Mouse (Mus musculus) spleen, adult 12 weeks (tissue): ENCODE results near the gene Phactr3.

ENCODE experiments used
- DNase-seq: peaks from one replicate; pipeline ENCODE4 v3.0.0; 2022; ENCODE audit warnings: low spot score

The Phactr3 gene

DNA sequence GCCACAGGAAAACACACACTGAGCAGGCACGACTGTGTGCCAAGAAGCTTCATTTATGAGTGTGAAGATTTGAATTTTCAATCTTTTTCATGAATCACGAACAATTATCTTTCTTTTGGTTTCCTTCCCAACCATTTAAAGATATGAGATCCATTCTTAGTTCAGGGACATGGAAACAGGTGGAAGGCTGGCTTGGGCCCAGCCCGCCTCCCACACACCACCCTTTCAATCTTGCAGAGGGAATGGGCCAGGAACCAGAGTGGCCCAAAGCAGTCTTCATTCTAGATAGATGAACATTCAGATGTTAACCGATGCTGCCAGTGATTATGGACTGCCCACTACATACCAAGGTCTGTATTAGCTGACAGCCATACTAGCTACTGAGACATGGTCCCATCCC is 144.3 kb downstream of the Phactr3 start:
- DNase-seq = no peak

DNA sequence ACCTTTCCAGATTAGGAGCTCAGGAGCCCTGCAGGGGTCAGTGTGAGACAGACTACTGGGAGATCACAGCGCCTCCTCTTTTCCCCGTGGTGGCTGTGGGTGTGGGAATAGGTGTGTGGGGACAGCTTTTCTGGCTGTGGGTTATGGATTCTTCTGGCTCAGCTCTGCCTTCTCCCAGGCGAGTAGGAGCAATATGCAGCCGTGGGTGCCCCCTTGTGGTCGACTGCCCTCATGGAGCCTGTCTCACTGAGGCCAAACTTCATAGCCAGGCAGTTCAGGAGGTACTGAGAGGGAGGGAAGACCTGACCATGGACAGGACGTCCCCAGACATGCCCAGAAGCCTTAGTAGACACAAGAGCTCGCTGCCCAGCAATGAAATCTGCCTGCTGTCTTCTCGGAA is 145.6 kb downstream of the Phactr3 start:
- DNase-seq = no peak

DNA sequence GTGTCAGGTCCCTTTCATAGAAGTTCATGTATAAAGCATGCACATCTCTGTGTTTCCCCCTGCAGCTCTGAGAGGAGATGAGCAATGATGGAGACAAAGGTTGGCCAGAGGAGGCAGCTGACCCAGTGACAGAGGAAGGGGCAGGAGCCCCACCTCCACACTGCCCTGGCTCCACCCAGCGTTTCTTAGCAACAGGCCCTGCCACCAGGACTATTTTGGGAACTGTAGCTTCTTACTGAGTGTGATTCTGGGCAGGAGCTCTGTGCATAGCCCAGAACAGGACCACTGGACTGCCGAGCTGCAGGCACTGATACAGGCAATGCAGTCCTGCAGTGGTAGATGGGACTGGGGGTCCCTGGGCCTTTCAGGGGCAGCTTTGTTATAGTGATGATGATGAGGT is 146.7 kb downstream of the Phactr3 start:
- DNase-seq = no peak

DNA sequence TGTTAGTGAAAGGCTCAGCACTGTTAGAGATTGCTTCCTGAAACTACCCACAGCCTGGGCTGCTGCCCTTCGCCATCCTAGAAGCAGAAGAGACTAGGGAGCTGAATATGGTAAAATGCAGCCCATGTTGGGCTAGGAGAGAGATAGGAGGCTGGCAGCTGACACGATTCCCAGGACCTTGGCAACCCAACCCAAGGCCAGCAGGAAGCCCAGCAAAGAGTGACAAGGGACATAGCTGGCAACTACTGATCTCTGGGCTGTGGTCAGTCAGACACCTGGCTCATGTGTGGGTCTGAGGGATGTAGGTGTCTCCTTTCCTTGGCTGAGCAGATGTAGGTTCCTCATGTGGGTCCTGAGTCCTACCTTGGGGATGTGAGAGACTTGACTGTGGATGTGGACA is 152.0 kb downstream of the Phactr3 start:
- no peak for DNase-seq

DNA sequence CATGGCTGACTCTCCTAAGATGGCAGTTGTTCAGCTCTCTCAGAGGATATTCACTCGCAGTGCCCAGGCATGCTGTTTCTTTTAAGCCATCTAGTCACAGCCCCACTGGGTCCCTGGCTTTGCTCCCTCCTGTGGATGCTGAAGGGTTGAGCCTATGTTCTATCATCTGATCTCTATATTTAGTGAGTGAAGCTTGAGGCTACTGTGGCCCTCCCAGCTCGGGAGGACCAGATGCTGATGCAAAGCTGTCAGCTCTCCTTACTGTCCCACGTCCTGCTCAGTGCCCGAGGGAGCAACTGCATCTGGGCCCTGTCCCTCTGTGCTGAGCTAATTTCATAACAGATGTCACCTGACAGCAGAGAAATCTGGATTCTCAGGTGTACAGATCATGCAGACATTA is 153.6 kb downstream of the Phactr3 start:
- DNase-seq = no peak

DNA sequence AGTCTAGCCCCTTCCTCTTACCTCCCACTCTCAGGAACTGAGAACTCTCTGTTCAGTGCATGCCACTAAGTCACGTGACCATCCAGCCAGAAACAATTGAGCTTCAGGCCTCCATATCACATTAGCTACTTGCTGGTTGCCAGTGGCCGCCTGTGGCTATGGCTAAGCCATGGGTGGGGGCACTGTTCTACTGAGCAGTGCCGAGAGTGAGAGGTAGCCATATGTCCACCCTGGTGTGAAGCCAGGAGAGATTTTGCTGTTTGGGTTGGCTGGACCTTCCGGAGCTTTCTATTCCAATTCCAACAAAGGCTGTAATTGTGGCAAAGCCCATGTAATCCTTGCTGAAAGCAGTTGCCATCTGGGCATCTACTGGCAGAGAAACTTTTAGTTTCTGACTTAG is 155.4 kb downstream of the Phactr3 start:
- no peak for DNase-seq

DNA sequence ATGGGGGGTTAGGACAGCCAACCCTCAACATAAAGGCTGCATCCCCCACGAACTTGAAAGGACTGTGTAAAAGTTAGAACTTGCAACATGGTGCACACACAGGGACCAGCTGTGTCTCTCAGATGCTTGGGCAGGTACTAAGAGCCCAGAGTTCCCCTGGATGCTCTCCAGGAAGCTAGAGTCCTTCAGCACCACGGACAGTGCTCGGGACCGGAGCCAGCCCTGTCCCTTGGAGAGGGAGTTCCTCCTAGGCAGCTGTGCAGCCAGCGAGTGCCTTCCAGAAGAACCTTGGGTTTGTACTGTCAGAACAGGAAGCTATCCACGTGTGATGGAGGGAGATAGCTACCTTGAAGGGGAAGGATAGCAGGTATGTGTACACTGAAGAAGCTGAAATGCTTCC is 158.4 kb downstream of the Phactr3 start:
- DNase-seq = no peak

DNA sequence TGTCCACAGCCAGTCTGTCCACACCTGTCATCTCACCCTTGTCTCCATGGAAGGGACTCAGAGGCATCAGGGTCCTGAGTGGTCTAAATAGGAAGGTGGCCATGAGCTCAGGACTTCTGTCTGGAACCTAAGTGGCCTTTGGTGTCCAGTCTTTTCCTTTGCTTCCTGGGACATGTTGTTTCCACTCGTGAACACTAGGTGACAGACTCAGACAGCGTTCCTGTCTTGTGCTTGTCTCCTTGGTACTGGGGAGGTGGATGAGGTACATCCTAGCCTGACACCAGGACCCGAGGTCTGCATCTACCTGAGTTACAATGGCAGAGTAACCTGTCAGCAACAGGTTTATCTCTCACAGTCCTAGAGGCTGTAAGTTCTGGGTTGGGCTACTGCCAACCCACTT is 162.4 kb downstream of the Phactr3 start:
- DNase-seq = no peak

DNA sequence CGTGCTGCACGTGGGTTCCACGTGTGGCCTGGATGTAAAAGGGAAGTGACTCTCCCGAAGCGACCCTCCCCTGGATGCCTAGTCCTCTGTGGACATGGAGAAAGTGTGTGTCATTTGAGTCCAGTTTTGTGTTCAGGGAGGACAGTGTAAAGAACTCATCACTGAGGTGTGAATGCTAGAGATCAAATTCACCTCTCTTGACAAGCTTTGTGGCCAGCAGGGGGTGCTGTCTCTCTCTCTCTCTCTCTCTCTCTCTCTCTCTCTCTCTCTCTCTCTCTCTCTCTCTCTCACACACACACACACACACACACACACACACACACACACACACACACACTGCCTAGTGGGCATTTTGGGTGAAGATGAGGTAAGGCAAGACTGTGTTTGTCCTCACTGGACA is 168.5 kb downstream of the Phactr3 start:
- no peak for DNase-seq

DNA sequence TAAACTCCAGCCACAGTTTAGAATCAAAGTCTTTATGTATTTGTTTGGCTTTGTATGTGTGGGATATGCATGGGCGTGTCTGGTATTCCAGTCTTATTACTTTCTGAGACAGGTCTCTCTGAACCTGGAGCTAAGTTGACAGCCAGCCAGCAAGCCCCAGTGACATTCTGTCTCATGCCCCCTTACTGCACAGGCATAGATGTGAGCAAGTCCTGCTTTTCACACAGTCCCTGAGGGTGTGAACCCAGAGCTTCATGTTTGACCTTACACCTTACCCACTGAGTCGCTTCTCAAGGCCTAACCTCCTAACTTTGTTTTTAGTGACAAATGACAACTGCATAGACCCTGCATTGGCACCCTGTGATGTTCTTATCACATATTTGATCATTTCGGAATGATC is 169.9 kb downstream of the Phactr3 start:
- no peak for DNase-seq

DNA sequence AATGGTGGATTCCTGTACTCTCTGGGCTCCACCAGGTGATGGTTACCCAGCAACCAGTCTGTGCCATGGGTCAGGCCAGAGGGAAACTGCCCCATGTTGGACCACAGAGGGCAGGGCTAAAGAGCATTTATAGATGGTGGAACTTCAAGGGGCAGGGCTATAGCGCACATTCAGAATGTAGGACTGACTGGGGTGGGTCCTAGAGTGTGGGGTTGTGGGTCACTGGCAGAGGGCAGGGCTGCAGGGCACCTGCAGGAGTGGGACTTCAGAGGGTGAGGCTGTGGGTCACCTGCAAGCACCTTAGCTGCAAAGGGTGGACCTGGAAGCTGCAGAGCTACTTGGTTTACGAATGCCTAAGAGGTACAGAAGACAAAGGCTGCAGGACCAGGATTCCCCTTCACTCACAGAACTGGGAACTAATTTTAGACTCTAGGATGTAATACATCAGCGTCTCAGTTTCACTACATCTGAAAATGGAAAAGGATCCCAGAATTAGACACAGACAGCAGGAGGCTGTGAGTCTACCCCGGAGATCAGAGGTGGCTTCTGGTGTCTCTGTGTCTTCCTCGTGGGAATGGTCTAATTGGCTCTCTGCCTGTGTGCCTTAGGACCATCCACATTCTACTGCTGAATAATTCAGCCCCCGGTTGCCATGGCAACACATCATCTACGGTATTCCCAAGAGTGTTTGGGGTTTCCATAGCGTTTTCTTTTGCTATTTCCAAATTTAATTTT is 184.8 kb downstream of the Phactr3 start:
- DNase-seq = no peak

DNA sequence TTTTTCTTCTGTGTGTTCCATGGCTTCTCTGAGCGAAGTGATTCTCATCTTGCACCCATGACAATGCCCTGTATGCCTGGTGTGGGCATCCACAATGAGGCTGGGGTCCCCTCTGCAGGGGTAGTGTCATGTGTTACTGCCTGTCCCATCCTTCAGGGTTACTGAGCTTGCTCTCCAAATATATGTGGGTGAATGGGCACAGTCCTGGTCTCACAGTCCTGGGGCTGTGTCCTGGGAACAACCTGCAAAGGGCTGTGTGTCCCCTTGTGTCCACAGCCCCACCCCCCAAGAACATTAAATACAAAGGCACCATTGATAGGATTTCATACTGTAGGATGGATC is 185.4 kb downstream of the Phactr3 start:
- DNase-seq = no peak

DNA sequence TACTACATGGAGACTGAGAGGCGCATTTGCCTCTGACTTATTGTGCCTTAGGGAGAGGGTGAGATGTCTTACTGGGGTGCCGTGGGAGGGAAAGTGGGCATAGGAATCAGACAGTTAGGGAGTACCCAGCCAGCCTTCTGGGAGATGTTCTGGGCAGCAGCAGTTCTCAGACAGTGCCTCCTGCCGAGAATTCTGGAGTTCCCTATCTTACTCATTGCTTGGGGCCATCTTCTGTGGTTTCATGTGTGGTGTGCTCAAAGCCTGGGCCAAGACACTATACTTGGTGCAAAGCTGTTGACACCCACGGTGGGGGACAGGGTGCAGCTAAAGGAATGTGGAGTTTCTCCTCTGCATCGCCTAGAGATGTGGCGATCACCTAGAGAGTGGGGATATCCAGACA is 185.9 kb downstream of the Phactr3 start:
- DNase-seq = no peak

DNA sequence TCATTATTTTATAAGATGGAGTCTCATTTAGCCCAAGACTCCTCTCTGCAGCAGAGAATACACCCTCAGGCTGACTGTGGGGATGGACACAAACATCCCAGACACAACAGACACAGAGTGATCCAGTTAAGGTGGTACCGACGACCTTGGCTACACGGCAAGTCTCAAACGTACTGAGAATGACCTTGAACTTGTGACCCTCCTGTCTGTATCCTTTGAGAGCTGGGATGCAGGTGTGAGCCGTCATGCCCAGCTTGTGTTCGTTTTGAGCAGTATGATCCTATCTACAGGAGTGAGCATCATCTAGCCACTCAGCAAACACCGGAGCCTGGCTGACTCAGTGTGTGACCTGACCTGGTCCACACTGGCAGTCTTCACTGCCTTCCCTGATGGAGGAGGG is 194.8 kb downstream of the Phactr3 start:
- DNase-seq = no peak

DNA sequence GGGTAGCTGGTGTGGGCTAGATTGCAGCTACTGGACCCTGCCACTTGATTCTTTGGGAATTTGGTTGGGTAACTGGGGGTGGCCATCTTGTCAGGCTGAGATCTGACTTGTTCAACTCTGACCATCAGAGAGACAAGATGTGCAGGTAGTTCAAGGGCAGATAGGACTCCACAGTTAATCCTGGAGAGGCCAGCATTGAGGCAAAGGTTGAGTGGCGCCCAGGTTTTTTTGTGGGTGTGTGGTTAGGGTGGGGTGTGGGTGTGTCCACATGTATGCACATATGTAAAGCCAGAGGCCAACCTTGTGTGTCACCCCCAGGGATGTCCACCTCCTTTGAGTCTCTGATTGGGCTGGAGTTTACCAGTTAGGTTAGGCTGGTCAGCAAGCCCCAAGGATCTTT is 197.5 kb downstream of the Phactr3 start:
- DNase-seq = no peak

DNA sequence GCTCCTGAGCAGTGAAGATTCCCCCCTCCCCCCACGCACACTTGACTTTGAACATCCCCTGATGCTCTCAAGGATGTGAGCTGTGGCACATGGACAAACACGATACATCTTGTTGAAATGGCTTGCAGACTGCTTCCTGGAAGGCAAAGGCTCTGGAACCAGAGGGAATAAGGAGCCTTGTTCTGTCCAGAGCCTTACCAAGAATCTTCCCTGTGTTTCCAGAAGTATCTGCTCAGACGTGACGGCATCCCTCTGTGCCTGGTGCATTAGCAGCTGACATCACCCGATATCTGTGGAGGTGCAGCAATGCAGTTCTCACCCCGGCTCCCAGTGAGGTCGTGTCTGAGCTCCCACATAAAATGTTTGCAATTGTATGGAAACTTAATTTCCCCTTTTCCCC is 201.0 kb downstream of the Phactr3 start:
- no peak for DNase-seq

DNA sequence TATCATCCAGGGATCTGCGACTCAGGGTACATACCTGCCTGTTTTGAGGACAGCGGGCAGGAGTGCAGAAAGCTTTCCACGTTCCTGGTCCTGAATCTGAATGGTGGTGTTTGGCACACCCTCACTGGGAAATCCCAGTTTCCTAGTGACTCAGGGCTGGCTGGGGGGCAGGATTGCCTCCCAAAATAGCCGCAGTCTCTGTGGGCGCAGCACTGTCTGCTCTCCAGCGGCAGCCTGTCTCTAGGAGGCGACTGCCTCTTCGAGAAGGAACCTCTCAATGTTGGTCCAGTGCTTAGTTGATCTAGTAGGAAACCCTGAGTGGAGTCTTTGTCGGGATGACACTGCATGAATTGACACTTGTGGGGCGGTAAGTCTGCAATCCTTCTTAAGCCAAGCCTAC is 202.5 kb downstream of the Phactr3 start:
- no peak for DNase-seq

DNA sequence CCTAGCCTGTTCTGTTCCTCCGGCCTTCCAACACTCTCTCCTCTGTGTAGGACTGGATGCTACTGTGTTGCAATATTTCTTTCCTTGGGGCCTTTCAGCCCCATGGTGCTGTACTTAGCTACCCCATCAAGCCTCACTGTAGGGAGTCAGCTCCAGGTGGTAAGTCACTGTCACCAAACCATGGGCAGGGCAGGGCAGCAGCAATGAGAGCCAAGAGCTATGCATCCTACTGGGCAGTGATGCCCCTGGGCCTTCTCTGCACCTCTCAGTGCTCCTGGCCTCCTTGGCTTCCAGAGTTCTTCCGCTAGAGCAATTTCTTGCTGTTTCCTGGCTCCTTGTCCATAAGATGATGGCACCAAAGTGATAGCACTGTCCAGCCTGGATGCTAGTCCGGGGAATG is 205.6 kb downstream of the Phactr3 start:
- no peak for DNase-seq

DNA sequence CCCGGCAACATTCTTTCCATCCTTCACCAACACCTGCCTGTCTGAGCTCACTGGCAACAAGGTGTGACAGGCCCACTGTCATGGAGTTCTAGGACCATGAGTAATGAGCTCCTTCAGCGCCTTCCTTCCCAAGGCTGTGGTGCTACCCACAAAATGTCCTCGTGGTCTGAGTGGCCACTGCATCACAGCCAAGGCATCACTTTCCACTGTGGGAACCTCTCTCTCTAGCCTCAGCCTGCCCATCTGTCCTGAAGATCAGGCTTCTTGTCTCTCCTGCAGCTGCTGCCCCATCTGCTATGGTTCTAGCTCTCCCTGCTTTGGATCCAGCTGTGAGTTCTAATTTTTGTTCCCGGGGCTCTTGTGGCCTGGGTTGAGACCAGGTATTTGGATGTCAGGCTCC is 206.0 kb downstream of the Phactr3 start:
- DNase-seq = no peak

DNA sequence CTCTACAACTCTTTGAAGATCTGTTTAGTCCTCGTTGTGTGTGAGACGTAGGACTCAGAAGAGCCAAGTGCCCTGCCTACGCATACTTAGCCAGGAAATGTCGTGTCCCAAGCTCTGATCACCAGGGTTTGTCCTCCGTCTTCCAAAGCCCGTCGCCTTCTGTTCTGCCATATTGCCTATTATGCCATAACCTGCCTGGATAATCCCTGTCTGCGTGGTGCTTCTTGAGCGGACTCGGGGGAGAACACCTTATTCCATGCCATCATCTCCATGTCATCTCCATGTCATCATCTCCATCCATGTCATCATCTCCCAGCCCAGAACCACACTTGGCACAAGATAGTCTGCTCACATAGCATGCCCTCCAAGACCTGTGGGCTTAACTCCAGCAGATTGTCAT is 207.3 kb downstream of the Phactr3 start:
- DNase-seq = no peak

DNA sequence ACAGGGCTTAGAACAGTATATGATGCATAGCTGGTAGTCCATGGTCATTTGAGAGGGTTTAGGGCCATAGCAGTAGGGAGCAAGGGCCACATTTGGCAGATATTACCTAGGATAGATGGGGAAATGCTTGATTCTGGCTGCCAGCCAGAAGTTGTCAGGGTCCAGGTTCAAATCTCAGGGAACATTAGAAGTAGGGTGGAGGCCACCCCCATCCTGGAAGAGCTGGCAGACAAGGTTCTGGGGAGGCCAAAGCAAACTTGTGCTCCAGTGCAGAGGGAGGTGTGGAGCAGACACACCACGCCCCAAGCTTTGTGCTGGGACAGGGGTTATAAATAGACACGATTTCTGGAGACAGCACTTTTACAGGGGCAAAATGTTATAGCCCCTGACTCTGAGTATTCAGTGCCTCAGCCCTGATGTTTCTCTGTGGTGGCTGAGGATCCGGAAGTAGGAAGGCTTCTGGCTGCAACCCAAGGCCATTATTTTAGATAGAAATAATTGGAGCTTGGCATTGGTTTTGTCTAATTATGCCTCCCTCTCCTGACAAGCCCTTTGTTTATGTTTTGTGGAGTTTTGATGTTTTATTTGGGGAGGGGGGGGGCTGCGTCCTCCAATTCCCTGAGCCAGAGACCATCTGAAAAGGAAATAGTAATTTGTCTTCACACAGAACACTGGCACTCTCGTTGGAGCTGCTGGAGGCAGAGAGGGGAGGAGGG is 208.1 kb downstream of the Phactr3 start:
- DNase-seq = no peak

DNA sequence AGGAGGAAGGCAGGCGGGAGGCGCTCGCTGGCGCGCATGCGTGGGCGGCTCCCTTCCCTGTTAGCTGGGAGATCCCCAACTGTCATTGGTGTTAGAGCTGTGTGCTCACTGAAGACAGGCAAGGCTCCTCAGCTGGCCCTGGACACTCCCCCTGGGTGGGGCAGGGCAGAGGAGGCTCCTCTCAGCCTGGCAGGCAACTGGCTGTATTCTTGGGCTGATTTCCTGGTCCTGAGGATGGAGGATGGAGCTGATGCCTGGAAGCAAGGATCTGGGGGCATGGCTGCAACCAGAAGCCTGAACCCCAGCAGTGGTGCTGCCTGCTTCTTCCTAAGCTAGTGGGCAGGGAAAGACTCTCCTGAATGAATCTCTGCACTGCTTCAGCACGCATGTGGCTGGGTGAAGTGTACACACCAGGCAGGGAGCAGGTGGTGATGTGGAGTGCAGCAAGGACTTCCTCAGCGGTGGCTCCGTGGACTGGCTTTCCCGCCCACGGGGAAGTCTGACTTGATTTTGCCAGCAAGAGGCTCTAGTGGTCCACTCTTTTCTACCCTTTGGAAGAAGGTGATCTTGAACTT is 208.8 kb downstream of the Phactr3 start:
- DNase-seq = no peak

DNA sequence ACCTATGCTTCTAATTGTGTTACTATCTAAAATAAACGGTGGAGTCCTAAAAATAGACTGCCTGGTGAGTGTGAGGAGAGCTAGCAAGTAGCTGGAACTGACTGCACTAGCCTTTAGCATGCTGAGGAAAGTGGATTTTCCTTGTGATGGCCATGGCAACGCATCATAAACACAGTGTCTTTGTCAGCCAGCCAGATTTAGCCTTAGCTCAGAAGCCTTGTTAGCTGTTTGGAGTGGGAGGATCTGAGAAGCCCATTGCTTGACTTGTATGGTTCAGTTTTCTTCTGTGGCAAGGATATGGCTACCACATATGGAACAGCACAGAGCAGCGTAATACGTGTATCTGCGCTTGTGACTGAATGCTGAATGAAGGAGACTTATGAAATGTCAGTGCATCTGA is 210.8 kb downstream of the Phactr3 start:
- no peak for DNase-seq

DNA sequence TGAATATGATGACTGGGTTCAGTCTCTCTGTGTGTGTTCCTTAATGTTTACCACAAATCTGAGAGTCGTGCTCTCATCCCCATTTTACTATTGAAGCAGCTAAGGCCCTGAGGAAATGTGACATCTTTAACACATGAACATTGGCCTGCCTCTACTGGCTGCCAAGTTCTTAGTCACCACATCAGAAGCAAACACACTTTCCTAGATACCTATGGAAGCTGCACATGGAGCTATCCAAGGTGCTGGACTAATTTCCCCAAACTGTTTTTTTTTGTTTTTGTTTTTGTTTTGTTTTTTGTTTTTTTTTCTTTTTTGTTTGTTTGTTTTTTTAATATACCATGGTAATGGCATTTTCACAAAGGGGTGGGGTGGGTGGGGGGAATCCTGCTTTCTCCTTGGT is 211.2 kb downstream of the Phactr3 start:
- DNase-seq = no peak
